Mouse (Mus musculus): Measurements from ENCODE around the gene Gse1.

Gene Gse1

GRCm38 (mm10) chr8:120212596-120212995 is 15.7 kb upstream of the Gse1 start:
- no peak for DNase-seq (ENCODE audit: low read depth)

- DNase-seq (ENCODE audit: low read depth) = no peak
These were observed 15.0 kb upstream of the Gse1 start for GRCm38 (mm10) chr8:120213229-120213628.

DNA sequence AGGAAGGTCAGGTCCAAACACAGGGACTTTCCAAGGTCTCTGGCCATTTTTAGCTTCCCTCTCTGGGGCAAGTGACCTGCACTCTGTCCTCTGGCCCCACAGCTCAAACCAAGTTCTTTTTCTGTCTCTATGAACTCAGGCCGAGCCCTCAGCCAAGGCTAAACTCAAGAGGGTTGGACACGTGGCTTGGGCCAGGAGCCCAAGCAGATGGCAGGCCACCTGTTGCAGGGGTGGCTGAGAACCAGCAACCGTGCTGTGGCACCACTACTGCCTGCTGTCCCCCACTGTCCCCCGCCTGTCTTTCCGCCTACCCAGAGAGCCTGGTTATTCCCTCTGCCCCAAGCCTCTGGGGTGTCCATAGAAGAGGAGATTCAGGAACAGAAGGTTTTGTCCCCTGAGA is 14.3 kb upstream of the Gse1 start:
- DNase-seq (ENCODE audit: low read depth) = no peak

GRCm38 (mm10) chr8:120215416-120216141 is 12.7 kb upstream of the Gse1 start:
- DNase-seq (ENCODE audit: low read depth) = no peak

GRCm38 (mm10) chr8:120216855-120217830 is 11.1 kb upstream of the Gse1 start:
- no peak for DNase-seq (ENCODE audit: low read depth)

DNA sequence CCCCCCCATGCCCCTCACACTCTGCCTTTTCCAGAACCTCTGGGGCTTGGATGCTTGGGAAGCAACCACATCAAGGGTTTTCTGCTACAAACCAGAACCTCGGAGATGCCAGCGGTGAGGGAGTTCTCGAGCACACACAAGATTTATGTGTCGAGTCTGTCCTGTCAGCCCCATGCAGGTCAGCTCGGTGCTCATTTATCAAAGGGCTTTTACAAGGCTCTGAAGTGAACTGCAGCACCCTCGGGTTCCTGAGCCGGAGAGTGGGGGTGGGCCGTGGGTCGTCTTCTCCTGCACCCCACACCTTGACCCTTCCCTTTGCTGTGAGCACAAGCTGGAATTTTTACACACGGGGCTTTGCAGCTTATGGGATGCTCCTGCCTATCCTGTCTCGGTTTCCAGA is 5.7 kb upstream of the Gse1 start:
- DNase-seq (ENCODE audit: low read depth) = no peak

DNA sequence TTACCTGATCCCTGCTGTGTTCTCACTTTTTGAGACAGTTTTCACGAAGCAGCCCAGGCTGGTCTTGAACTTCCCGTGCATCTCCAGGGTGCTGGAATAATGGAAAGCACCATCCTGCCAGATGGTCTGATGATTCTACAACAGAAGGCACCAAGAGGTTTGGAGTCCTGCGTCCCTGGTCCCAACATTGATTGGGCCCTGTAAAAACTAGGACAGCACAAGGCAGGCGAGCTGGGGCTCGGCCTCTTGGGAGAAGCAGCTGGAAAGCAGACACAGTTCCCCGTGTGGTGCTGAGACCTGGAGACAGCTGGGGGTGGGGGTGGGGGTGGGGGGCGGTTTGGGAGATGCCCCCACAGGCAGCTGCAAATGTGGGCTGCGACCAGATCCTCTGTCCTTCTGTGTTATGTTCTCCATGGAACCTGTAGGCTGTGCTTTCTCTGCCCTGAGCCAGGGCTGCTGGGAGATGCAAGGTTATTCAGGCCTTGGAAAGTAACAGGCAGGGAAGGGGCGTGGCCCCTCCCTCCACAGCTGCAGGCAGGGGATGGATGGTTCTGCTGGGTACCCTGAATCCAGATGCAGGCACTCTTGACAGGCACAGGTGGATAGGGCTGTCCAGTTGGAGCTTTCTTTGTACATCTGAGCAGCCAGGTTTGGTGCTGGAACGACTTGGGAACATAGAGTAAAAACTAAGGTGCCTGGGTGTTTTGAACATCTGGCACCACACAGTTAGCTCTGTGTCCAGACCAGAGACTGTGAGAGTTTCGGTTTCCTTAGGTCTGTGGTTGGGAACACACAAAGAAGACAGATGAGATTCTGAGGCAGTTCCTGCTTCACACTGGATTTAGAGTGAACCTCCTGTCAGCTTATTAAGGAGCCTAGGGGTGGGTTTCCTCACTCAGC is 3.5 kb upstream of the Gse1 start:
- no peak for DNase-seq (ENCODE audit: low read depth)

GRCm38 (mm10) chr8:120225421-120226151 is 2.7 kb upstream of the Gse1 start:
- DNase-seq (ENCODE audit: low read depth) = no peak

DNA sequence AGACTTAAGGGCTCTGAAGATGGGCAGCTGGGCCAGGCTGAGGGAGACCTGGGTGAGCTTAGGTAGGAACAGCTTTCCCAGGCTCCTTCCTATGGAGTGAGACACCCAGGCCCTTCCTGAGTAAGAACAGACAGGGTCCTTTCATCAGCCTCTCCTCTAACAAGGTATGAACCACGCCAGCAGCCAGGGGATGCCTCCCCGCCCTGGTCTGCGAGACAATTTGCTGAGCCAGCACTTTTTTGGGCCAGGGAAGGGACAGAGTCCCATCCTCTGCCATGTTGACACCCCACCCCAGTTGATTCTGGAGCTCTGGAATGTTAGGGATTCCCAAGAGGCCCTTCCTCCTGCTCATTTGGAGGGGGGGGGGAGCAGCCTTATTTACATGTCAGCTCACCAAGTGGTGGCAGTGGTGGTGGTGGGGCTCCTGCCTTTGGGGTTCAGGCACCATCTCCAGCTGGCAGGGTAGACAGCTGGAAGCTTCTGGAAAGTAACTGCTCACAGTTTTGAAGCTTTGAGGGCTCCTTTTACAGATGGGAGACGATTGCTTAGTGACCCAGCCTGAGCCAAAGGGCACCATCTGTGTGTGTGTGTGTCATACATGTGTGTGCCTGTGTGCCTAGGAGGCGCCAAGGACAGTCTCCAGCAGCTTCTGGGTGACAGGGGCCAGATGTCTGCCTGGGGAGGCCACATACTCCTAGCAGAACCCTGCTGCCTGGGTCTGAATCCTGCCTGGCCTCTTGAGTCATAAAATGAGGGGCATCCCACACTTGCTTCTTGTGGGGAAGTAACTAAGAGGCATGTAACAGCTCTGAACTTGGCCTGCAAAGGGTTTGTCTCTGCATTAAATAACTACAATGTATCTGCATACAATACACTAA is 1.3 kb upstream of the Gse1 start:
- DNase-seq (ENCODE audit: low read depth) = no peak

DNA sequence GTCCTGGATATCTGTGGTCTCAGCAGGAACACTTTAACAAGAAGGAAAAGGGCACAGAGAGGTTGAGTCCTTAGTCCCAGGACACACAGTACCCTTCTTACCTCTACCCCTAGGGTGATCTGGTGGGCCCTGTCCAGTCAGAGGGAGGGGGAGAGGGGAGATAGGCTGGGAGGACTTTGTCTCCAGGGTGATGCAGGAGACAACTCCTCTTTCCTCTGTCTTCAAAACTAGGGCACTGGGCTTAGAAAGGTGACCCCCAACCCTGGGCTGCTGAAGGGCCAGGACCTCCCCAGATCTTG is 729 bp upstream of the Gse1 start:
- DNase-seq (ENCODE audit: low read depth) = no peak

- no peak for DNase-seq (ENCODE audit: low read depth)
These were observed 721 bp downstream of the Gse1 start for GRCm38 (mm10) chr8:120228781-120229573.

DNA sequence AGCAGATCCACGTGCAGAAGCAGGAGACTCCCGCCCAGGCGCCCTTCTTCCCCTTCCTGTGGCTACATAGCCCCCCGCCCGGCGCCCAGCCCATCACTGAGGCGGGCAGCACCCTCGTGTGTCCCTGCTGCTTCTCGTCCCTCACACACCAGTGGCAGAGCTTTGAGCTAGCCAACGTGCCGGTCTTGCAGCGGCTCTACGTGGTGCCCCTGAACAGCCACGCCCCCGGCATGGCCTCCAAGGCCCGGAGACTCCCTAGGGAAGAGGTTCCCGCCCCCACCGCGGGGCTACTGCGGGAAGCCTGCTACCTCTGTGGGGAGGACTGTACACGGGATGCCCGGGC is 1.3 kb downstream of the Gse1 start:
- DNase-seq (ENCODE audit: low read depth) = no peak

- DNase-seq (ENCODE audit: low read depth) = no peak
These were observed 1.8 kb downstream of the Gse1 start for GRCm38 (mm10) chr8:120230081-120230480.

DNA sequence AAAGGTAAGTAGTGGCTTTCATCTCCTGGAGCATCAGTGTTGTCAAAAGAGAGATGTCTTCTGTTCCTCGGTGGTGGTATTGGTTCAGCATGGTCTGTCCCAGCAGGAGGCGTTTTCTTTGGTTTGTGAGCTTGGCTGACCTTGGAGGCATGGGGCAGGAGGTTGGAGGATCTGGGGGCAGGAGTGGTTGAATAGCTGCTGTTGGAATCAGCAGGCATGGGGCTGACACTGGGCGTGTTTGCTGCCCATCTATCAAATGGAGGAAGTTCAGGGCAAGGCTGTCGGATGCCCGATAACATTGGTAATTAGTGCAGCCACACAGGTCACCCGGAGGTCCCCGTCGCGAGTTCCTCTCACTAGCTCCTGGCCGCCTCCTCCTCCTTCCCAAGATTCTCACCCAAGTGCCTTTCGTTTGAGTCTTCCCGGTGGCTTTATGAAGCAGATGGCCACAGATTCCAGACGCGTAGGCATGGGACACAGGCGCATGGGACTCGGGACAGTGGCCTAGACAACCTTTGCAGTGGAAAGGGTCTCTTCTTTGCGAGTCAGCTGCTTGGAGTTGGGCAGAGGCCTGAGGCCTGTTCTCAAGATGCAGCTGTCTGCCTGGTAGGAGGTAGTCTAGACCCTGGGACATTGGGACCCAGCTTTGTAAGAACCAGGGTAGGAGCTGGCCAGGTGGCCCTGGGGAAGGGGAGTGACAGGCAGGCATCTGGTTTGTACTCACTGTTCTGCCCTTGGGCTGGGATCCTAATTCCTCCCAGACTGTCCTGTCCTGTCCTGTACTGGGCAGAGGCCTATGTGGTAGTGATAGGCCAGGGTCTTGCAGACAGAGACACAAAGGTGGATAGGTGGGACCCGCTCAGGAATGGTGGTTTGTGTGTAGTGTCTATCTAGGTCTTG is 2.7 kb downstream of the Gse1 start:
- DNase-seq (ENCODE audit: low read depth) = no peak

GRCm38 (mm10) chr8:120231870-120232269 is 3.6 kb downstream of the Gse1 start:
- DNase-seq (ENCODE audit: low read depth) = no peak

DNA sequence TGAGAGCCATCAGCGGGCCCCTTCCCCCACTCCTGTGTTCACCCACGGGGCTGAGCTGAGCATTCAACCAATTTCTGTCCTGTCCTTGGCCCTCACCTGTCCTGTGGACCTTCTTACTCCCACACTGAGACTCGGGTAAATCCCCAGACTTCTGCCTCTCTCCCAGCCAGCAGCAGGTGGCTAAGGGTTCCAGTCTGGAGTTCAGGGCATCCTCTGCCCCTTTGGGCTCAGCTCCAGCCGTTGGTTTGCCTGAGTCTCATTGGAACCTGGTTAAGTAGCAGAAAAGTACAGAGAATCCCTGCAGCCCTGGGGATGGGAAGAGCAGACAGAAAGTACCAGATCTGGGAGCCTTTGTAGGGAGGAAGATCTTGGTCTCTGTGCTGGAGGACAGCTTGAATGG is 4.1 kb downstream of the Gse1 start:
- DNase-seq (ENCODE audit: low read depth) = no peak

DNA sequence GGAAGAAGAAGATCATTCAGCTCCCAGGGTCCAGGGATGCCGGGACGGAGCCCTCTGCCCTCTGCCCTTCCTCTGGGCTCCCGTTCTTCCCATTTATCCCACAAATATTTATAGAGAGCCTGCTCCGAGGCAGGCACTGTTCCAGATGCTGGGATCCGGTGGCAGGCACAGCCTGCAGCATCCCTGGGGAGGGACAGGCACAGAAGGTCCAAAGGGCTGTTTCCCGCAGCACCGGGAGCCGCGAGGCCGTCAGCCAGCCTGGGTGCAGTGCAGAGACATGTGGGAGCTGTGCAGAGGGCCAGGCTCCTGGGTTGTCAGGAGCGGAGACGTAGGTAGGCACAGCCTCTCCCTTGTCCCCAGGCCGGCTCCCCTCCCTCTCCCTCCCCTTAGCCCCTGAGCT is 4.7 kb downstream of the Gse1 start:
- no peak for DNase-seq (ENCODE audit: low read depth)

DNA sequence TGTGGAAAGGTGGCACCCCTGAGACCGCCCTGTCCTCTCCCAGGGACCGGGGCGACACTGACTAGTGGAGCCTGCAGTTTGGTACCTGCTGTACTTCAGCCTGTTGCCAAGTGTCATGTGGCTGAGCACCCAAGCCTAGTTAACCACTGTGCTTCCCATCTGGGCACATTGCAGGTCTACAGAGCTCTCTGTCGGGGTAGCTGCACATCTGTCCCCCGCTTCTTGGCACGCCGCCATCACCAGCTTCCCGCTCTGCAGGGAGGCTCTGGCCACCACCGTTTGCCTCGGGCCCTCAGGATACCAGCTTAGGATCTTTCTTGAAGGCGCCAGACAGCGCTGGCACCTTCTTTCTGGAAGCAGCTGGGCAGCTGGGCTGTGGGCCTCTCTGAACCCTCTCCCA is 6.2 kb downstream of the Gse1 start:
- no peak for DNase-seq (ENCODE audit: low read depth)

GRCm38 (mm10) chr8:120234866-120235265 is 6.6 kb downstream of the Gse1 start:
- DNase-seq (ENCODE audit: low read depth) = no peak

All from c-Kit-positive CD71-negative TER-119-negative erythroid progenitor cells, embryonic 14.5 days (primary cell).